Mouse (Mus musculus): ENCODE measurements around the gene Nkx6-1.

DNA sequence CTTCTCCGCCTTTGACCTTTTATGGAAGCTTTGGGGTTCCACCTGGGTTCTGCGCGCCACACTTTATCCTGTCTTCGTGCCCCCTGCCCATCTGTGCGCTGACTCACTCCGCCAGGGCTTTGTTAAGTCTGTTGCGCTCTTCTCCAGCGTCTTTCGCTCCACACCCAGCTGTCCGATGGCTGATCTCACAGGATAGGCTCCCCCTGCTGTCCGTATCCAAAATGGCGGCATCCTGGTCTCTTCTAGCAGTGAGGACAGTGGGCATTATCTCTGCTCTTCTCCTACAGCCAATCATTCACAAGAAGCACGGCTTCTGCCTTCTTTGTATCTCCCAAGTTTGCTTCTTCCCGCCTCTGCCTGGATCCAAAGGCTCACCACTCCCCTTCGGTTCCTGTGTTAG lies 23.8 kb upstream of the Nkx6-1 start:
- TF ChIP-seq MAX (IDR thresholded peaks at IDR 0.05; ENCODE audit: low read length) (no peak), POLR2A (IDR thresholded peaks at IDR 0.05; ENCODE audit: low read depth, low read length) (no peak), E2F4 (IDR thresholded peaks at IDR 0.05; ENCODE audit: insufficient replicate concordance, low read depth, low read length) (no peak)

All from CH12.LX (cell line).